Mouse (Mus musculus) midbrain, embryonic 11.5 days (tissue): ENCODE results near the gene Ubr4. TPM values are rescaled to one million over a fixed set of nuclear protein-coding genes. Genes with fewer than 3 reads are reported as not detected.

Experiments
- ATAC-seq: fragments of 200-750 bp; cut with Nextera tagmentation; 2 replicates; pipeline ENCODE4 v1.8.0; 2017; ENCODE audit warnings: moderate TSS enrichment, moderate library complexity; ENCODE audit not compliant: low FRiP score
- DNase-seq: peaks from one replicate; pipeline ENCODE4 v3.0.0; 2015; ENCODE audit warnings: low spot score; ENCODE audit errors: missing footprints
- H3K27ac ChIP-seq: fragments of 300-500 bp; sonication (generic); 2 replicates; pipeline ENCODE4 v1.5.1; 2014; ENCODE audit warnings: low read depth, low read length
- H3K27me3 ChIP-seq: fragments of 300-500 bp; sonication (generic); 2 replicates; pipeline ENCODE4 v1.6.1; 2014; ENCODE audit warnings: mild to moderate bottlenecking, low read length, moderate library complexity, mixed read lengths; ENCODE audit not compliant: control insufficient read depth, insufficient read depth
- H3K36me3 ChIP-seq: fragments of 300-500 bp; sonication (generic); 2 replicates; pipeline ENCODE4 v1.6.1; 2014; ENCODE audit warnings: mild to moderate bottlenecking, low read length, moderate library complexity, mixed read lengths; ENCODE audit not compliant: control insufficient read depth, insufficient read depth
- H3K4me1 ChIP-seq: fragments of 300-500 bp; sonication (generic); 2 replicates; pipeline ENCODE4 v1.6.1; 2014; ENCODE audit warnings: low read length; ENCODE audit not compliant: control insufficient read depth, insufficient read depth
- H3K4me2 ChIP-seq: fragments of 300-500 bp; sonication (generic); 2 replicates; pipeline ENCODE4 v1.6.1; 2014; ENCODE audit warnings: mild to moderate bottlenecking, moderate library complexity
- H3K4me3 ChIP-seq: fragments of 300-500 bp; sonication (generic); 2 replicates; pipeline ENCODE4 v1.5.1; 2014; ENCODE audit warnings: low read depth, low read length
- H3K9ac ChIP-seq: fragments of 300-500 bp; sonication (generic); 2 replicates; pipeline ENCODE4 v1.6.1; 2014; ENCODE audit warnings: low read length
- H3K9me3 ChIP-seq: fragments of 300-500 bp; sonication (generic); 2 replicates; pipeline ENCODE4 v1.6.1; 2016; ENCODE audit warnings: low read length; ENCODE audit not compliant: control insufficient read depth
- WGBS: fragments of 180-500 bp; shearing (Covaris S2); extraction: QIAGEN DNeasy Blood & Tissue Kit; methylation state at CpG from one replicate; pipeline ENCODE4 v1.1.7; 2014; 5-methylcytosine and 5-hydroxymethylcytosine counted together
- polyA plus RNA-seq: library from polyadenylated mRNA; unstranded; fragments of >200 nt; fragmentation: Nextera tagmentation; extraction: Ambion mirVana; gene quantifications from 2 replicates; pipeline ENCODE4 v1.2.1, GENCODE M21; 2014

Gene Ubr4
- polyA plus RNA-seq, 1 experiment from 2014 or later: 79.2 TPM

DNA sequence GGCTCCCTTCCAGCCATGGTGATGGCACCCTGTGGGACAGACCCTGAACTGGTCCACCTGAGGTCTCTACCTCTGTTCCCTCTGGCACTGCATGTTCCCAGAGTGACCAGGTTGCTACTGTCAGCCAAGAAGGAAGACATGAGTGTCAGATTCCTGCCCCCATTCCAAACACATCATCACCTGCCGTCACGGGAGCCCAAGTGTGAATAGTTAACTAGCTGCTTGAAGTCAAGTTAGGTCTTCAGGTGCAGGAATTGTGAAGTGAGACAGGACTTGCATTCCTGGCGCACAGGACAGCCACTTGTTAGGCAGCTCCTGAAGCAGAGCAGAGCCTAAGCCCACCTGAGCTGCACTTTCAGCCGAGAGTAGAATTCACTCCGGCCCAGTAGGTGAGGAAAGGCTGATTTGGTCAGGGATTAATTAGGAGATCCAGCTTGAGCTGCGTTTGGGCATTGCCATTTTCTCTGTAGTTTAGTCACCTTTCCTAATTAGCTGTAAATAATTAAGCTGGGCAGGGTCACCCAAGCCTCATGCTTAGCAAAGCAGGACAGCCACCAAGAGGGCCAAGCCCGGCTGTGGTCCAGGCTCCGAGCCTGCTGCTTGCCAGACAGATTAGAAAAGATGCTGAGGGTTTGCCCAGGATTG lies 131.2 kb downstream of the Ubr4 start:
- H3K27ac ChIP-seq: no peak overlapping the region
- no peaks in the 10 kb centered on the region for H3K9me3 ChIP-seq
- no peak overlapping the region for H3K9ac ChIP-seq
- no peak overlapping the region for H3K4me3 ChIP-seq
- H3K4me1 ChIP-seq: no peaks in the 10 kb centered on the region
- WGBS: 95% methylated on average over 8 of the region's 8 CpGs
- peaks cover 37% of the 10 kb centered on the region for H3K36me3 ChIP-seq
- ATAC-seq (no peak), DNase-seq (no peak)
- no peaks in the 10 kb centered on the region for H3K27me3 ChIP-seq
- no peak overlapping the region for H3K4me2 ChIP-seq

DNA sequence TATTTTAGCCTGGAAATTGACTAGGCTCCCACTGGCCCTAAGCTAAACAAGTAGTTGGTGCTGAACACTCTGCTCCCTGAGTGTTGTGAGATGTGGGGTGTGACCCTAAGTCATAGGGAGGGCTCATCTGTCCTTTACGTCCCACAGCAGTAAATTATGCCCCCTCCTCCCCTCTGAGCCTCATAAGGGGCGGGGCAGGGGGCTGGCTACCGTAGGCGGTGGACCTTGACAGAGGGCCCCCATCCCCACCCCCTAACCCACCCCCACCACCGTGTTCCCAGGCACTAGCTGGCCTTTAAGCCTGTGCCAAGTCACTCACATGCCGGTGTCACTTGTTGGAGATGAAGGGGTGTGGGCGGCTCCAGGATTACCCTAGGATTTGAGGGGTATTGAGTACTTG lies 132.1 kb downstream of the Ubr4 start:
- Histone ChIP-seq H3K9me3 (no peaks in the 10 kb centered on the region), H3K27ac (no peak overlapping the region), H3K9ac (no peak overlapping the region), H3K36me3 (peaks cover 36% of the 10 kb centered on the region), H3K4me3 (no peak overlapping the region), H3K4me1 (no peaks in the 10 kb centered on the region), H3K27me3 (no peaks in the 10 kb centered on the region), H3K4me2 (no peak overlapping the region)
- DNase-seq: no peak
- ATAC-seq: no peak
- 70% methylated on average over 7 of the region's 7 CpGs for WGBS

GRCm38 (mm10) chr4:139487085-139487484 lies 134.7 kb downstream of the Ubr4 start:
- Histone ChIP-seq H3K36me3 (peaks cover 38% of the 10 kb centered on the region), H3K4me2 (no peak overlapping the region), H3K4me3 (no peak overlapping the region), H3K27ac (no peak overlapping the region), H3K9me3 (no peaks in the 10 kb centered on the region), H3K4me1 (no peaks in the 10 kb centered on the region), H3K27me3 (no peaks in the 10 kb centered on the region), H3K9ac (no peak overlapping the region)
- WGBS: 49% methylated on average over 10 of the region's 10 CpGs
- ATAC-seq (no peak), DNase-seq (no peak)

DNA sequence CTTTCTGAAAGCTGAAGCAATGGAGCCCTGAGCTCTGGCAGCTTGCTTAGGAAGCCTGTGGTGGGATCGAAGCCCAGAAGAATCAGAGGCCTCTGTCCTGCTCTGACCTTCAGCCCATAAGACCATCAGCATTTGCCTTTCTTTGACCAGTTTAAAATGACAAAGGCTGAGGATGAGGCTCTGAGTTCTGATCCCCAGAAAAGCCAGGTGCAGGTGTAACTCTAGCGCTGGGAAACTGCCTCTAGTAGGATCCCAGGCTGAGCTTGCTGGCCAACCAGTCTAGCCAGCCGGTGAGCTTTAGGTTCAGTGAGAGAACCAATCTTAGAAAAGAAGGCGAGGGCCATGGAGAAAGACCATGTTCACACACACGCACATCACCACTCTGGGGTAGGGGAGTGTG lies 135.9 kb downstream of the Ubr4 start:
- Histone ChIP-seq H3K4me3 (no peak overlapping the region), H3K9me3 (no peaks in the 10 kb centered on the region), H3K4me2 (no peak overlapping the region), H3K27ac (no peak overlapping the region), H3K4me1 (no peaks in the 10 kb centered on the region), H3K9ac (no peak overlapping the region), H3K36me3 (peaks cover 27% of the 10 kb centered on the region), H3K27me3 (no peaks in the 10 kb centered on the region)
- WGBS: 92% methylated on average over 5 of the region's 5 CpGs
- ATAC-seq (no peak), DNase-seq (no peak)

GRCm38 (mm10) chr4:139489946-139490345 lies 137.5 kb downstream of the Ubr4 start:
- no peak for DNase-seq
- H3K36me3 ChIP-seq: peaks cover 26% of the 10 kb centered on the region
- no peaks in the 10 kb centered on the region for H3K9me3 ChIP-seq
- no peak overlapping the region for H3K9ac ChIP-seq
- H3K27me3 ChIP-seq: no peaks in the 10 kb centered on the region
- no peak for ATAC-seq
- 92% methylated on average over 1 of the region's 1 CpGs for WGBS
- H3K27ac ChIP-seq: no peak overlapping the region
- H3K4me1 ChIP-seq: no peaks in the 10 kb centered on the region
- H3K4me2 ChIP-seq: no peak overlapping the region
- no peak overlapping the region for H3K4me3 ChIP-seq

- ATAC-seq (no peak), DNase-seq (no peak)
- peaks cover 23% of the 10 kb centered on the region for H3K36me3 ChIP-seq
- no peak overlapping the region for H3K27ac ChIP-seq
- H3K4me2 ChIP-seq: no peak overlapping the region
- no peaks in the 10 kb centered on the region for H3K9me3 ChIP-seq
- no peak overlapping the region for H3K9ac ChIP-seq
- no peaks in the 10 kb centered on the region for H3K4me1 ChIP-seq
- no peaks in the 10 kb centered on the region for H3K27me3 ChIP-seq
- 89% methylated on average over 11 of the region's 11 CpGs for WGBS
- no peak overlapping the region for H3K4me3 ChIP-seq
These were observed 138.1 kb downstream of the Ubr4 start for GRCm38 (mm10) chr4:139490413-139491055.

DNA sequence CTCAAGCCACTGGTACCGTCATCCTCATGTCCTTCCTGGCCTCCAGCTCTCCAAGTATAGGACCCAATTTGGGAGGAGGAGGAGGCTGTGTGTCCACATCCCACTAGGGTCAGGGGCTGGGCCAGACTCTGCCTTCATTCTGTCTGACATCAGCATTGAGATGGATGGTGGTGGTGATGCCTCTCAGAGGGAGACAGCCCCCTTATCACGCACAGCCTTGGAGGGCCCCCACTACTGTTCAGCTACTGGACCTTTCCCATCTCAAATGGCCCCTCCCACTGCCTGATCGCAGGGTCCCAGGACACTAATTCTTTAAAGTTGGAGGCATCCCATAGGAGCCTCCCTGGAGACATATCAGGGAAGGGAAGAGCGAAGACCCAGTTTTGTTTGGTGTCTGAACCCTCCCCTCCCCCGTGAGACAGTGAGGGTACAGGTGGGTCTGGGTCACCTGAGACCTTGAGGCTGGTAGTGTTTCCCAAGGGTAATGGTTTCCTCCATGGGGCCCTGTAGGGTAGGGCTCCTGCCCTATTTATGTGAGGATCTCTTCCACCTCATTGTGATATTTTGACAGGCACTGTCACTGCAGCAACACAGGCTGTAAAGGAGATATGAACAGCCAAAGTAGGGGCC lies 139.2 kb downstream of the Ubr4 start:
- no peak for ATAC-seq
- H3K36me3 ChIP-seq: peaks cover 19% of the 10 kb centered on the region

GRCm38 (mm10) chr4:139492258-139492833 lies 139.9 kb downstream of the Ubr4 start:
- DNase-seq: no peak
- WGBS: 53% methylated on average over 3 of the region's 3 CpGs
- peaks cover 19% of the 10 kb centered on the region for H3K36me3 ChIP-seq

More for the DNA sequence above, 139.2 kb downstream of the Ubr4 start:
- no peak for DNase-seq
- H3K9ac ChIP-seq: no peak overlapping the region
- no peaks in the 10 kb centered on the region for H3K27me3 ChIP-seq
- H3K4me2 ChIP-seq: no peak overlapping the region
- H3K27ac ChIP-seq: no peak overlapping the region
- H3K9me3 ChIP-seq: no peaks in the 10 kb centered on the region
- H3K4me1 ChIP-seq: no peaks in the 10 kb centered on the region
- WGBS: 89% methylated on average over 5 of the region's 5 CpGs
- H3K4me3 ChIP-seq: no peak overlapping the region

More at GRCm38 (mm10) chr4:139492258-139492833, 139.9 kb downstream of the Ubr4 start:
- no peak overlapping the region for H3K9ac ChIP-seq
- H3K4me3 ChIP-seq: no peak overlapping the region
- no peak overlapping the region for H3K4me2 ChIP-seq
- H3K27me3 ChIP-seq: no peaks in the 10 kb centered on the region
- H3K27ac ChIP-seq: no peak overlapping the region
- H3K9me3 ChIP-seq: no peaks in the 10 kb centered on the region
- no peaks in the 10 kb centered on the region for H3K4me1 ChIP-seq
- ATAC-seq: no peak
